Mouse (Mus musculus) limb, embryonic 13.5 days (tissue): ENCODE results near the gene Zfp275. TPM values are rescaled to one million over a fixed set of nuclear protein-coding genes. Genes with fewer than 3 reads are reported as not detected.
"Not testable (repeated sequence)": the region's sequence is repeated elsewhere in the genome, so short reads cannot be mapped to it uniquely, and the experiment has no call there.

Source experiments
- ATAC-seq: fragments of 200-750 bp; cut with Nextera tagmentation; 2 replicates; pipeline ENCODE4 v1.8.0; 2017; ENCODE audit warnings: low read depth, moderate number of reproducible peaks, moderate TSS enrichment; ENCODE audit not compliant: low FRiP score
- H3K27ac ChIP-seq: fragments of 300-500 bp; sonication (generic); 2 replicates; pipeline ENCODE4 v1.5.1; 2015; ENCODE audit warnings: inconsistent platforms, mild to moderate bottlenecking, moderate library complexity
- H3K27me3 ChIP-seq: fragments of 300-500 bp; sonication (generic); 2 replicates; pipeline ENCODE4 v1.6.1; 2015; ENCODE audit warnings: mild to moderate bottlenecking, inconsistent platforms
- H3K36me3 ChIP-seq: fragments of 300-500 bp; sonication (generic); 2 replicates; pipeline ENCODE4 v1.6.1; 2015; ENCODE audit warnings: inconsistent platforms, mild to moderate bottlenecking, moderate library complexity
- H3K4me1 ChIP-seq: fragments of 300-500 bp; sonication (generic); 2 replicates; pipeline ENCODE4 v1.6.1; 2015; ENCODE audit warnings: inconsistent platforms
- H3K4me2 ChIP-seq: fragments of 300-500 bp; sonication (generic); replicated peaks from 2 replicates; pipeline ENCODE4 v1.6.1; 2015; ENCODE audit warnings: inconsistent platforms, mild to moderate bottlenecking, moderate library complexity
- H3K4me3 ChIP-seq: fragments of 300-500 bp; sonication (generic); 2 replicates; pipeline ENCODE4 v1.5.1; 2015; ENCODE audit warnings: moderate library complexity, mild to moderate bottlenecking, inconsistent platforms
- H3K9ac ChIP-seq: fragments of 300-500 bp; sonication (generic); 2 replicates; pipeline ENCODE4 v1.6.1; 2015; ENCODE audit warnings: mild to moderate bottlenecking, inconsistent platforms
- H3K9me3 ChIP-seq: fragments of 300-500 bp; sonication (generic); 2 replicates; pipeline ENCODE4 v1.6.1; 2016; ENCODE audit warnings: inconsistent platforms
- WGBS: fragments of 180-500 bp; shearing (Covaris S2); methylation state at CpG from one replicate; pipeline ENCODE4 v1.1.7; 2015; 5-methylcytosine and 5-hydroxymethylcytosine counted together
- polyA plus RNA-seq: library from polyadenylated mRNA; unstranded; fragments of >200 nt; fragmentation: Nextera tagmentation; extraction: Ambion mirVana; gene quantifications from 2 replicates; pipeline ENCODE4 v1.2.1, GENCODE M21; 2015

Gene Zfp275
- polyA plus RNA-seq, 1 experiment from 2014 or later: 23.3 TPM

DNA sequence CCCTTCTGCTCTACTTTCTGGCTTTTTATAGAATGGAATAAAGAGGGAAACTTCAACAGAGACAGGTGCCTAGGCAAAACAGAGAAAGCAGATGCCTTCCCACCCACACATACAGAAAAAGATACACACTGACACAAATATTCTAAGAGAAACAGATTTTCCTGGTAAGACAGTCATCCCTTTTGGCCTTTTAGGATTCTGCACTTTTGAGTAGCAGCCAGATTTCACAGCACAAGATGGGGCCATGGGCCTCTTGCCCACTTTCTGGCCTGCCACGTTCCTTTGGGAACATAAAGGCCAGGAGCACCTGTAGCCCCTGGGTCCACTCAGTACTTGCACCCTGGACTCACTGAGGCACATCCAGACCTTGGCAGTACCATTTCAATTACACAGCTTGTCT is 1.9 kb downstream of the Zfp275 start:
- no peak for ATAC-seq
- H3K36me3 ChIP-seq: no peaks in the 10 kb centered on the region; the same call in 1 of the 2 replicates
- H3K9ac ChIP-seq: no peak overlapping the region
- H3K27me3 ChIP-seq: peaks cover 15% of the 10 kb centered on the region; the same call in 1 of the 2 replicates
- peaks cover 12% of the 10 kb centered on the region for H3K4me1 ChIP-seq
- WGBS: 82% methylated on average over 1 of the region's 1 CpGs
- no peak overlapping the region for H3K4me3 ChIP-seq
- no peaks in the 10 kb centered on the region for H3K9me3 ChIP-seq
- no peak overlapping the region for H3K27ac ChIP-seq
- no peak overlapping the region for H3K4me2 ChIP-seq

DNA sequence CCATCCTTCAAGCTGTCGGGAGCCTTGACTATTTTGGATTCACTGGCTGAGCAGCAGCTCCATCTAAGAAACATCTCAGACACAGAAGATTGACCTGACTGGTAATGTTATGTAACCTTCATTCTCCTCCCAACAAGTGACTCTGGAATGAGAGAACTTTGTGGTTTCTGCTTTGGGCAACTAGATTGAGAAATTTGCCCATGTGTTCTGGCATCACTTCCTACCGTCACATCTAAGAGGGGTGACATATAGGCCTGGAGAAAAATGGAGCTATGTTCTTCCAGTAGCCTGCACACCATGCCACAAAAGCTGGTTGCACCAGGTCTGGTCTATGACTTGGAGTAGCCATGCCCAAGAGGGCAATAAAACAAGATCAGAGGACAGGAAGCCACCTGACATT is 13.7 kb downstream of the Zfp275 start:
- Histone ChIP-seq H3K27ac (no peak overlapping the region), H3K27me3 (peaks cover 3% of the 10 kb centered on the region; the same call in 1 of the 2 replicates), H3K9ac (no peak overlapping the region), H3K4me3 (no peak overlapping the region), H3K36me3 (peaks cover 55% of the 10 kb centered on the region), H3K4me1 (no peaks in the 10 kb centered on the region), H3K4me2 (no peak overlapping the region), H3K9me3 (0 out of 2 replicates have a peak, but pooled peaks cover 5% of the 10 kb centered on the region)
- WGBS: 88% methylated on average over 2 of the region's 2 CpGs
- ATAC-seq: no peak

DNA sequence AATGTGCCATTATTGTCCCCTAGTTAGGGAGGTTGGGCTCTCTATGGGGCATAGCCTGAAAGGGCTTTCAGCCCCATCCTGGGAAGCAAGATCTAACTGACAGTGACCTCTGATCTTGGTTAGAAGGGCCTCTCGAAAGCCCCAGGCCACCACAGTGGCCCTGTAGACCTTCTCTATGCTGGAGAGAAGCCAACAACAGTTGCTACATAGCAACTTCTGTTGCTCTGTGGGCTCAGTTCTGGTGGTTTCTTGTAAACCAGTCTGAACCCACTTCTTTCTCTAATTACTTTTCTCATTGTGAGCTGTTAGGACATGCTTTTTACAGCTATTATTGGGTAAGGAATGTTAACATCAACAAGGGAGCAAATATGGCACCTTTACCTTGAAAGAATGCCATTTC is 14.3 kb downstream of the Zfp275 start:
- Histone ChIP-seq H3K36me3 (peaks cover 53% of the 10 kb centered on the region), H3K27ac (no peak overlapping the region), H3K9ac (no peak overlapping the region), H3K27me3 (peaks cover 3% of the 10 kb centered on the region; the same call in 1 of the 2 replicates), H3K9me3 (0 out of 2 replicates have a peak, but pooled peaks cover 5% of the 10 kb centered on the region), H3K4me1 (no peaks in the 10 kb centered on the region), H3K4me3 (no peak overlapping the region), H3K4me2 (no peak overlapping the region)
- 81% methylated on average over 1 of the region's 1 CpGs for WGBS
- ATAC-seq: no peak

DNA sequence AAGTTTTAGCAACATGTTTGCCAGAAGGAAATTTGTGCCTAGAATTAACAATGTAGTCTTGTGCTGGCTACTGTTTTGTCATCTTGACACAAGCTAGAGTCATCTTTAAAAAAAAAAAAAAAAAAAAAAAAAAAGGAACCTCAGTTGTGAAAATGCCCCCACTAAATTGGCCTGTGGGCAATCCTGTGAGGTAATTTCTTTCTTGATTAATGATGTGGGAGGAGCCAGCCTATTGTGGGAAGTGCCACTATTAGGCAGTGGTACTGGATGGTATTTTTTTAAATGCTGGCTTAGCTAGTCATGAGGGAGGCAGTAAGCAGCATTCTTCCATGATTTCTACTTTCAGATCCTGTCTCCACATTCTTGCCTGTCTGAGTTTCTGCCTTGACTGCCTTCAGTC is 20.9 kb downstream of the Zfp275 start:
- ATAC-seq: no peak
- no peaks in the 10 kb centered on the region; the same call in 1 of the 2 replicates for H3K27me3 ChIP-seq
- no peak overlapping the region for H3K9ac ChIP-seq
- no peak overlapping the region for H3K4me3 ChIP-seq
- no peak overlapping the region for H3K4me2 ChIP-seq
- no peaks in the 10 kb centered on the region for H3K4me1 ChIP-seq
- H3K27ac ChIP-seq: no peak overlapping the region
- no peaks in the 10 kb centered on the region for H3K9me3 ChIP-seq
- peaks cover 6% of the 10 kb centered on the region for H3K36me3 ChIP-seq

DNA sequence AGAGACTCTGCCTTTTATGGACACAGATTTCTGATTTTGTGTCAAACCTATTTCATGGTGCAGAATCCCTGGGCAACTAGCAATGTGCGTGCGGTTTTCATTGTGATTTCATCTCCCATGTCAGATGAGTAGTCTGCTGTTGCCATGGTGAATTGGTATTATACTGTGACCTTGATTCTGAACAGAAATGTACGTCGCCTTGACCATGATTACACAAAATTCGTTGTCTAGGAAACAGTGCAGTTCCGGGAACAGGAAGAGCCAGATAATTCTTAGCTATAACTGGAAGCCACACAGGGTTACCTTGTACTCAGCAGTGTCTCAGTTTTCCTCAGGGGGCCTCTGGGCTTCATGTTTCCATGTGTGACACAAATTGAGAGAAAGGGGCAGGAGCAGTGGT is 42.0 kb downstream of the Zfp275 start:
- H3K4me2 ChIP-seq: no peak overlapping the region
- H3K4me1 ChIP-seq: no peaks in the 10 kb centered on the region
- H3K27me3 ChIP-seq: peaks cover 11% of the 10 kb centered on the region
- no peak for ATAC-seq
- 78% methylated on average over 6 of the region's 6 CpGs for WGBS
- no peaks in the 10 kb centered on the region for H3K9me3 ChIP-seq
- H3K9ac ChIP-seq: no peak overlapping the region
- H3K27ac ChIP-seq: no peak overlapping the region
- no peak overlapping the region for H3K4me3 ChIP-seq
- no peaks in the 10 kb centered on the region for H3K36me3 ChIP-seq

DNA sequence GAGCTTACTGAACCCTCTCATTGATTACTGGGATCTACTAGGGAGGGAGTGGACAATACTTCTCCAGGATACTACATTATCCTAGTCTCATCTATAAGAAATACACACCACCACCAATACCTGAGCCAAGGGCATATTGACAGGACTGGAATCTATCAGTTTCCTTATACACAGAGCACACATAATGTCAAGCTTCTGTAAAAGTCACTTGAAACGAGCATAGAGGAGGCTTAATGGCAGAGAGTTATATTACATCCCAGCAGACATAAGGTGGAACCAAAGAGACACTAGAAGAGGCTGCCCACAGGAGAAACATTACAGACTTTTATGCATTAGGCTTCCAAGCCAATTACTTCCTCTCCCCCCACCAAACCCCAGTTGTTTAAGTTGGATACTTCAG is 42.5 kb downstream of the Zfp275 start:
- H3K9ac ChIP-seq: no peak overlapping the region
- no peak overlapping the region for H3K4me3 ChIP-seq
- WGBS: 33% methylated on average over 1 of the region's 1 CpGs
- H3K27ac ChIP-seq: no peak overlapping the region
- H3K36me3 ChIP-seq: no peaks in the 10 kb centered on the region
- H3K9me3 ChIP-seq: no peaks in the 10 kb centered on the region
- no peak overlapping the region for H3K4me2 ChIP-seq
- no peak for ATAC-seq
- peaks cover 11% of the 10 kb centered on the region for H3K27me3 ChIP-seq
- H3K4me1 ChIP-seq: no peaks in the 10 kb centered on the region

DNA sequence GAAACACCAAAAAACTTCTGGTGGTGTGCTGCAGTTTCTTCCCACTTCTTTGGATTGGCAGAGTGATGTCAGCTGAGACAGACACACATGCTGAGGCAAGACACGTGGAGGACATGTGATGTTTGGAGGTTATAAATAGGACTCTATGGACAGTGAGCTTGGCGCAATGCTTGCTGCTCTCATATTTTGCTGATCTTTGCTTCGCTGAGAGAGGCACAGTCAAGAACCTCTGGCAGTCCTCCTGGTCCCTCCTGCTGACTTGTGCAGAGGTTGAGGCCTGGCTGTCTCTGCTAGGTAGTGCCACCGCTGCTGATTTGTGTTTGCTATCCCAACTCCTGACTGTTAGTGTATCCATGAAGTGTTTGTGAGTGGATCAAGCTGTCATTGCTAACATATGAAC is 49.1 kb downstream of the Zfp275 start:
- Histone ChIP-seq H3K36me3 (no peaks in the 10 kb centered on the region), H3K9me3 (no peaks in the 10 kb centered on the region), H3K9ac (no peak overlapping the region), H3K4me1 (no peaks in the 10 kb centered on the region), H3K27me3 (peaks cover 15% of the 10 kb centered on the region; the same call in 1 of the 2 replicates), H3K4me3 (no peak overlapping the region), H3K4me2 (no peak overlapping the region), H3K27ac (no peak overlapping the region)
- ATAC-seq: no peak
- WGBS: 76% methylated on average over 4 of the region's 4 CpGs

DNA sequence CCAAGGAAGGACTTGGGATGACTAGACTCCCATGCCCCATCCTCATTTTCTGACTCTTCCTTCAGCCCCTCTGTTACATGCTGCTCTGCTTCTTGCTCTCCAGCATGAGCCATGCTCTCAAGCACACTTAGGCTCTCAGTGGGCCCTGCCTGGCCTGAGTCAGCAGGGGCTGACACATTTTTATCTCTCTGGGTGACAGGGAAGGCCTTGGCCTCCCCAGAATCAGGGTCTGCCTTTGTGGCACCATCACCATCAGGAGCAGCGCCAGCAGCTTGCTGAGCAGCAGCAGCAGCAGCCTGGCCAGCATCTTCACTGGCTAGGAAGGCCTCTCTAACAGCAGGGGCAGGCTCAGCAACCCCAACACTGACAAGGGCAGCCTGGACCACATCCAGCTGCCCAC is 54.0 kb downstream of the Zfp275 start:
- no peak overlapping the region for H3K4me3 ChIP-seq
- H3K9me3 ChIP-seq: no peaks in the 10 kb centered on the region
- peaks cover 17% of the 10 kb centered on the region; the same call in 1 of the 2 replicates for H3K27me3 ChIP-seq
- no peak overlapping the region for H3K9ac ChIP-seq
- no peak overlapping the region for H3K27ac ChIP-seq
- 85% methylated on average over 1 of the region's 1 CpGs for WGBS
- no peak overlapping the region for H3K4me2 ChIP-seq
- no peaks in the 10 kb centered on the region for H3K4me1 ChIP-seq
- no peak for ATAC-seq
- H3K36me3 ChIP-seq: no peaks in the 10 kb centered on the region

DNA sequence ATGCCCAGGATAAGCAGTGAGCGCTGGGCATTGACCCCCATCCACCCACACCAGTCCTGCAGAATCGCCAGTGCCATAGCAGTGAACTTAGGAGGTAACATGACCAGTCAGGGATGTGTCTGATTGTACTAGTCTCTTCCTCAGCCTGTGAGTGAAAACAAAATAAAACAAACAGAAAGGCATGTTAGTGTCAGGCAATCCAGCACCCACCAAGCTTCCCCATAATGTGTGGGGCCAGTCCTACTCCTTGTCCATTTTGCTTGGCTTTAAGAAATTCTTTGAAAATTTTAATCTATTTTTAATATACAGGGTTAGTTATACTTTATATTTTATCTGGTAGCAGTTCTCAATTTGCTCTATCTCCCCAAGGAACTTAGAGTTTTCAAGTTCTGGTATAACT is 56.2 kb downstream of the Zfp275 start, which contains the start of gene Gm18336:
TSS of gene Gm18336 (minus strand) at position 101 of the 400 bp plus-strand sequence.
- 61% methylated on average over 2 of the region's 2 CpGs for WGBS
- H3K27me3 ChIP-seq: peaks cover 15% of the 10 kb centered on the region; the same call in 1 of the 2 replicates
- H3K4me1 ChIP-seq, H3K27ac ChIP-seq, H3K4me2 ChIP-seq, H3K4me3 ChIP-seq, H3K9ac ChIP-seq, H3K9me3 ChIP-seq, ATAC-seq, H3K36me3 ChIP-seq: not testable (repeated sequence)

DNA sequence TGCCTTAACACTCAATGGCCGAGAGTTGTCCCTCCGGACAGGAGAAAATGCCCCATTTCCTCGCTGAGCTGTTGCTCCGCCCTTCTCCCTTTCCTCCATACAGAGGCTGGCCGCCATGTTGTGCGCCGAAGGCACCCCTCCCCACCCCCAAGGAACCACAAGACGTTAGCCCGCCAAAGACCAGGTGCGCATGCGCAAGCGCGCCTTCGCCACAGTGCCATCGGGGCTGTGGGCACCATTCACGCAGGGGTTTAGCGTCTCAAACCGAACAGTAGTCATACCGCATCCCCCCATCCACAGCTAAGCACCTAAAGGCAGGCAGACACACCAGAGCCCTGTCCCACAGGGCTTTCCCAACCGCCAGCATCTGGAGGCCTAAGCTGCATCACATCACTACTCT is 58.5 kb downstream of the Zfp275 start:
- Histone ChIP-seq H3K9me3 (no peaks in the 10 kb centered on the region), H3K27ac (no peak overlapping the region), H3K4me3 (no peak overlapping the region), H3K4me2 (no peak overlapping the region), H3K4me1 (no peaks in the 10 kb centered on the region), H3K36me3 (no peaks in the 10 kb centered on the region), H3K27me3 (peaks cover 5% of the 10 kb centered on the region; the same call in 1 of the 2 replicates), H3K9ac (no peak overlapping the region)
- ATAC-seq: no peak
- 90% methylated on average over 20 of the region's 20 CpGs for WGBS

DNA sequence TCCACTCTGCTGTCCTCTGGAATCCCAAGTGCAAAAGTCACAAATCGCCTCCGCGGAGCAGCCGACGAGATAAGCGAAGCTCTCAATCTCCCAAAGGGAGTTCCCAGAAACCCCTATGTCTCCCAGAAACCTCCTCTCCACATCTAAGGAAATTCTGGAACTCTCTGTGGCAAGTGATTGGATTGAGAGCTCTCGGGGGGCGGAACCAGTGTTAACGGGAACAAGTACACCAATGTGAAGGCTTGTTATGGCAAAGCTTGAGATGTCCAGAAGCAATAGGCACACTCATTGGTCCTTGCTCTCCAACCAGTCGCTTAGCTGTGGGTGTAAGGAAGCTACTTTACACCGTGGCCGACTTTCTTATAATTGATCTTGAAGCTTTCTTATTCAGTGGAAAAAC is 59.2 kb downstream of the Zfp275 start:
- no peak overlapping the region for H3K27ac ChIP-seq
- H3K9me3 ChIP-seq: no peaks in the 10 kb centered on the region
- 92% methylated on average over 12 of the region's 12 CpGs for WGBS
- peaks cover under 1% of the 10 kb centered on the region; the same call in 1 of the 2 replicates for H3K27me3 ChIP-seq
- H3K36me3 ChIP-seq: no peaks in the 10 kb centered on the region
- no peak for ATAC-seq
- H3K4me1 ChIP-seq: no peaks in the 10 kb centered on the region
- H3K4me2 ChIP-seq: no peak overlapping the region
- H3K4me3 ChIP-seq: no peak overlapping the region
- no peak overlapping the region for H3K9ac ChIP-seq
